Mouse (Mus musculus) forelimb bud, embryonic 11.5 days (tissue): ENCODE measurements around the gene Tbc1d1.
A peak's percentile ranks its signal among the peaks of the same experiment; 100 is the strongest.
"Not testable (repeated sequence)": the region's sequence is repeated elsewhere in the genome, so short reads cannot be mapped to it uniquely, and the experiment has no call there.

Experiments used
- DNase-seq: peaks from one replicate; pipeline ENCODE4 v3.0.0-alpha.2; 2012; ENCODE audit warnings: low read depth, low spot score

The Tbc1d1 gene

DNA sequence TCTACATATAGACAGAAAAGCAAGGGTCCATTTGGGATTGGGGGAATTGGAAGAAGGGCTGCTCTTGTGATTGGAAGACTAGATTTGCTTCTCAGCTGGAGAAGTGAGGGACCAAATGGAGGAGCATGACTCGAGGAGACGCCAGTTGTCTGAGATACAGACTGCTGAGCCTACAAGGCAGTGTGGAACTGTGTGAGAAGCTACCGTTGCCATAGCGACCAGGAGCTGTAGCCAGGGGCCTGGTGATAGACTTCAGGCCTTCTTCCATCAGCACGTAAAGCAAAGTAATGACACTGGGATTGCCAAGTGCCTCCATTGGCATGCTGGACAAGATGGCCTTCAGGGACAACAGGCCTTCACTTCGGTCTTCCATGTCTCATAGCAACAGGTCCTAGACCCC, 195.9 kb downstream of the Tbc1d1 start:
- no peak for DNase-seq

DNA sequence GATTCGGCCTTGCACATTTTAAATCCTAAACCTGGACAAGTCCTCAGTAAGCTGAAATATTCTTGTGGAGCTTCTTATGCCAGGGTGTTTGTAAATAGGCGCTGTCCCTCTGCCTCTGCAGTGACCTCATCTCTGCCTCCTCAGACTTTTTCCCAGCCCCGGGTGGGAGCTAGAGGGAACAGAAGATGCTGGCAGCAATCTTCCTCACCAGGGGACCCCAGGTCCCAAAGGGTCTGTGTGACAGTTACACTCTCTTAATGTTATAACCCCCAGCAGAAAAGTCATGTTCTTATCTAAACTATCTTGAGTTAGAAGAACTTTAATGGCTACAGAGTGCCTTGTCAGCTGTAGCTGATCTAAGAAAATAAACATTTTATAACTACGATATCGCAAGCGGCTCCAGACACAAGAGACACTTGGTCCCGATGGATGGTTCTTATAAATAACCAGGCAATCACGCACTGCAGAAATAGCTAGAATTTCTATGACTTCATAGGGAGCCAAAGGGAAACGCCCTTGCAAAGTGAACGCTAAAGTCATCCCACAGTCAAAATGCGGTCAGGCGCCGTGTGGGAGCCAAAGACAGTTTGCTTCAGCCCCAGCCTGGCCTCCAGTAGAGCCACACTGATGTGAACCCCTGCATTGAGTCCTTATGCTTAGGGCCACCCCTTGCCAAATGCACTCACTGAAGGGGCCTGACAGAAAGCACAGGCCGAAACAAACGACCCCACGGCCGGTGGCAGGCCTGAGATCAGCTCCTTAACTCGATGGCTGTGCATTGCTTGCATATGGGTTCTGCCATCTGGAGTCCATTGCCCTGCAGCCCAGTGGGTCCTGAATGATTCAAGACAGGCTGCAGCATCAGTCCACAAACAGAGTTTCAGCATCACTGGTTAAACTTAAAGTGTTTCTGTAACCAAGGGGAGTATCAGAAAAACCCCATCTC, 202.8 kb downstream of the Tbc1d1 start:
- DNase-seq = no peak

DNA sequence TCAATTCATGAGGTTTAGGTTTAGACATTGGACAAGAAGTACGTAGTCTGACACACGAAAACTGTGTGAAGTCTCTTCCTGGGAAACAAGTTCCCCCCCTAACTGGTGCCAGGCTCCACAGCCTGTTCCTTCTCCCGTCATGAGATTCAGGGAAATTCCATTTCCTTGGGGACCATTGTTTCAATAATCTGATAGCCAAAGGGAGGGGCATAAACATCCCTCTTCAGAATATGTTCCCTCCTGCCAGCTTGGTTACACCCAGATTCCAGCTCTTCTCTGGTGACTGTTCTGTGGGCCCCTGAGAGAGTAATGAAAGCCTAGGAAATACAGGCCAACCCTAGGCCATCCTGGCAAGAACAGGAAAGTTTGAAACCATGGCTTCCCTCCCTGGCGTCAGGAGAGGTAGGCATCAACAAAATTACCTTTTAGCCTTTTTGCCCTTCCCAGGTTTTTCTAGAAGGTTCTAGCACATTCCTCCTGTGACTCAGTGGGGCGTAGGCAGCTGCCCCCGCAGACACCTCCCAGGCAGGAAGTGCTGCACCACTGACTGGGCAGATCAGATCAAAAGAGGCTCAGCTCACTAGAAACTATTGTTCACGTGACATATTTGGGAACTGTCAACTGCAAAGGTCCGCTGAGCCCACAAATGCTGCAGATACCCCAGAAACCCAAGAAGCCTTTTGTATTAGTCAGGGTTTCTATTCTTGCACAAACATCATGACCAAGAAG, 204.2 kb downstream of the Tbc1d1 start:
- no peak for DNase-seq

DNA sequence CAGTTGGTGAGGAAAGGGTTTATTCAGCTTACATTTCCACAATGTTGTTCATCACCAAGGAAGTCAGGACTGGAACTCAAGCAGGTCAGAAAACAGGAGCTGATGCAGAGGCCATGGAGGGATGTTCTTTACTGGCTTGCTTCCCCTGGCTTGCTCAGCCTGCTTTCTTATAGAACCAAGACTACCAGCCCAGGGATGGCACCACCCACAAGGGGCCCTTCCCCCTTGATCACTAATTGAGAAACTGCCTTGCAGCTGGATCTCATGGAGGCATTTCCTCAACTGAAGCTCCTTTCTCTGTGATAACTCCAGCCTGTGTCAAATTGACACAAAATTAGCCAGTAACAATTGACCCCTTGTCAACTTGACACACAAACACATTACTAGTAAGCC, 204.8 kb downstream of the Tbc1d1 start:
- DNase-seq = not testable (repeated sequence)

DNA sequence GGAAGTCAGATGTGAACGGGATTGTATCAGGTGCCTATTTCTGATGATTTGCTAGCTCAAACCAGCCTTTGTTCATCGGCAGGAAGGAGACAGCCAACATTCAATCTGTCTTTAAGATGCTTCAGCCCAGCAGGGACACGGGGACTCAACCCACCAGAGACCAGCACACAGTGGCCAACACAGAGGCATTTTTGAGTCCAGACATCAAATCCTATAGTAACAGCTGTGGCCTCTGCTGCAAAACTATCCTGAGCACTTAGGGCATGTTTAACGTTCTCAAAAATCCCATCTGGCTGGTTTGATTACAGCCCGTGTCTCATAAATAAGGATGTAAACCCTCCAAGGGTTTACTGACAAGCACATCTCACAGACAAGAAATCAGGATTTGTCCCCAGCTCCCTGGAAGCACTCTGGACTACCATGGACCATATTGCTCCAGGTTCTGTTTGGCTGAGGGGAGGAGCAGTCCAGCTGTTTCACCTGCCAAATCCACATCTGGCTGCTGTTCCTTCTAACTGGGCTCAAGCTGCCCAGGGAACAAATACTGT, 207.8 kb downstream of the Tbc1d1 start:
- no peak for DNase-seq

DNA sequence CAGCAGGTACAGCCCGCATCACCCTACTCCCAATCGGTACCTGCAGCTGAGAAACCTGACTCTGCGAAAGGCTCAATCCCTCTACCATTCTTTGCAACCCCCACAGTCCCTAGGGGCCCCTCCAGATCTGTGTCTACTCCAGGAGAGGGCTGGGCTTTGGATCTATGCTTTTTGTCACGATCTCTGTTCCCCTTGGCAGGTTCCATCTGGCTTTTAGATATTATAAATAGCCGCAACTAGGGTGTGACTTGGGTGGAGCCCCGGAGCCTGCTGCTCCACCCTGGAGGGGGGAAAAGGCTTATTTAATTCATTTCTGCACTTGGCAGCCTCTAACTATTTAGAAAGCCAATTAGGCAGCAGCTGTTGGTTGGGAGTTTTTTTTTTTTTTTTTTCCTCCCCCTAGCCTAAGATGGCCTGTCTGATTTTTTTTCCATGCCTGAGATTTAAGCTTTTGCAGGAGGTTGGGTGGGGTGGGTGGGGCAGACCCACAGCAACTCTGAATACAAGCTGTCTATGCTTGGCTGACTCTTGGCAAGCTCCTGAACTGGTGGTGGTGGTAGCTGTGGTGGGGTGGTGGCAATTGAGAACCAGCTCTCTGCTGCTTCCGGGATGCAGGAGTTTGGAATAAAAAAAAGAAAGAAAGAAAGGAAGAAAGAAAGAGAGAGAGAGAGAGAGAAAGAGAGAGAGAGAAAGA, 208.5 kb downstream of the Tbc1d1 start:
- no peak for DNase-seq

DNA sequence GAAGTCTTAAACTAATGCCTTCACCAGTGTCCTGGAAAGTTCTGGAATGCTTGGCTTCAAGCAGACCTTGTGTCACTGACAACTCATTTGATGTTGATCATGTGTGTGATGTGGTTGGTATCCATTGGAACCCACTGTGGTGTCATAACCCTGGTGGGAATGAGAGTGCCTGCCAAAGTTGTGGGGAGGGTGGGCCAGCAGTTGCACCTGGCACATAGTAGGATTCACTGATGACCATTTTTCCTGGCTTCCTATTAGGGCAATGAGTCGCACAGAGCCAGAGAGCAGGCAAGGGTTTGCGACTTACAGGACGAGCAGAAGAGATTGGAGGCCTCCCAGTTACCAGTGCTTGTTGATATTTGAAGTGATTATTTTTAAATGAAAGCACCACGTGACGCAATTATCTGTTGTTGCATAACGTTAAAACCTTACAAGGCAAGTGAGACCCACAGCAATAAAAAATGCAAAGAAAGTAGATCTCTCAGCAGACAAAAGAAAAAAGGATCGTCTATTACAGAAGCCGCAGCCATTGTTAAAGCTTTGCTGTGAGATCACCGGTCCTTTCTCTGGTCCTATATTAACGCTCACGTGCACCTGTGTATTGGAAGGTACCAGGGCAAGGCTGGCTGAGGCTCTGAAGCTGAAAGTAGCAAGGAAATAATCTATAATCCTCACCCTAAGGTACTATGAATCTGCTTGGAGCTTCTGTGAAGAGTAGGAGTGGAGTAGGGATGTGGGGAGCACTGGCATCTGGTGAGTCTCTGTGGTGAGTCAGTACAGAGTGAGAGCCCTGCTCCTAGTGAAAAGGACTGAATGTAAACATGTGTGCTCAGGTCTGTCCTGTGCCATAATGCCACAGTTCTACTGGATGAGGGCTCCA, 209.3 kb downstream of the Tbc1d1 start:
- DNase-seq = no peak

DNA sequence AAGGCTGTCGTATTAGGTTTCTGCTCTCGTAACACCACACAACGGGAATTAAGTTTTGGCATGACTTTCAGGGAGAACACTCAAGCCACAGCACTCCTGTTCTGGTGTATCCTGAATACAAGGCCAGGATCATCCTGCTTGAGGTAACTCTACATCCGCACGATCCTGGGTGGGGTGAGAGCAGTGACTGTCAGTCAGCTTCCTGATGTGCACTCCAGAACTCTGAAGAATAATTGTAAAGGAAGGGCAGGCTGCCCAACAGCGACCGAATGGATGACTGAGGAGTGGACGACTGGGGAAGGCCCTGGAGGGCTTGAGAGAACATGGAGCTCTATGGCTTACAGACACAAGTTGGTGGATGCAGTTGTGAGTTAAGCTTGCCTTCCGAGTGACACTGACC, 210.0 kb downstream of the Tbc1d1 start:
- DNase-seq = no peak

DNA sequence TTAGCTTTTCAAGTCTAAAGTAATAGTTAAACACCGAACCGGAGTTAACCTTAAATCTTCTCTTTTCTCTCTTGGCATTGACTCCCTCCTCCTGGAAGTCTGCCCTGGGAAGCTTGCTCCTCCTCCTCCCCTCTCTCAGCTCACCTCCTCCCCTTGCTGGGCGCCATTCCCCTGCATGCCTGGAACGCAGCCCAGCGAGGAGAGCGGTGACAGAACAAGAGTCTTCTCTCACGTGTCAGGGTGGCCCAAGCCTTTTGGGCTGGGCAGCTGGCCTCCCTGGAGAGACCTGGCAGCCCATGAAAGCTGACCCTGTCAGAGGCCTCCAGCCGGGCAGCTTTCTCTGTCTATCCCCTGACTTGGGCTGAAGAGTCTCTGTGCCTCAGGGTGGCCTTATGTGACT, 211.3 kb downstream of the Tbc1d1 start:
- no peak for DNase-seq

DNA sequence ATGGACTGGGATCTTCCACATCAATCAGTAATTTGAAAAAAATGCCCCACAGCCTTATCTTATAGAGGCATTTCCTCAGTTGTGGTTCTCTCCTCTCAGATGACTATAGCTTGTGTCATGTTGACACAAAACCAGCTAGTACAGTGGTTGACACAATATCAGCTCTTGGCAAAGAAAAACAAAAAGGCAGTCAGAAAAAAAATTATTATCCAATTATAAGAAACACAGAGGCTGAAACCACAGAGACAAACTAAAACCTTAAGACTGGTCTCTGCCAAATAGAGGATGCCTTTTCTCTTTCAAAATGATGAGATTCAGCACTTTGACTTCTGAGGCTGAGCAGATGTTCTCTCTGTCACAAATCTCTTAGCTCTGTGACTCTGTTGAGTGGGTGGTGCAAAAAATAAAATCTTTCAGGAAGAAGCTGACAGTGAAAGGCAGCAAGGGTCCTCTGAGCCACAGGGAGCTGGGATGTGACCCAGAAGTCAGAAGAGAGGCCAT, 215.3 kb downstream of the Tbc1d1 start:
- DNase-seq = no peak

DNA sequence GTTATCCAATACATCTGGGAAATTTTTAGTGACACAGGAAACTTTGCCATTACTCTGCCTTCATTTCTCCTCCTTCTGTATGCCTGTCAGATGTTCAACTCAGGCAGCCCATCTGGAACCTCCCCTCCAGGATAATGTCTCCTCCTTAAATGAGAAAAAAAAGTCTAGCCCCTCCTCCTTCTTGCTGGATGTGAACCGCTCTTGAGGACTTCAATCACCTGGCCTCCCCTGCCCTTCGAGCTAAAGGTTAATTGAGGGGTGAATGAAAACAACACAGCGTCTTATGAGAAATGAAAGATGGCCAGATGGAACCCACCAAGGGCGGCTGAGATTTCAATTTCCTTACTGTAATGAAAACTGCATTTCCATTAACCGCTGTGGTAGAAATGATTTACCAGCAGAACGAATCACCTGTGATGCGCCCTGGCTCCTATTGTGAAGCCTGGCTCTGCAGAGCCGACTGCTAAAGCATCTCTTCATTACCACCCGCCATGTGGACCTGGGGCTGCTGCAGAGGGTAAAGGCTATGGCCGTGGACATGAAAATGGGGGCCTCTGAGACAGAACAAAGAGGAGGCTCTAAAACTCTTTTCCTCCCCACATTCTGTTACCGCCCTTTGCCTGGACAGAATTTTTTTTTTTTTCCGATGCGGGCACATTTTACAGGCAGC, 216.3 kb downstream of the Tbc1d1 start:
- peak; percentile 45 for DNase-seq

DNA sequence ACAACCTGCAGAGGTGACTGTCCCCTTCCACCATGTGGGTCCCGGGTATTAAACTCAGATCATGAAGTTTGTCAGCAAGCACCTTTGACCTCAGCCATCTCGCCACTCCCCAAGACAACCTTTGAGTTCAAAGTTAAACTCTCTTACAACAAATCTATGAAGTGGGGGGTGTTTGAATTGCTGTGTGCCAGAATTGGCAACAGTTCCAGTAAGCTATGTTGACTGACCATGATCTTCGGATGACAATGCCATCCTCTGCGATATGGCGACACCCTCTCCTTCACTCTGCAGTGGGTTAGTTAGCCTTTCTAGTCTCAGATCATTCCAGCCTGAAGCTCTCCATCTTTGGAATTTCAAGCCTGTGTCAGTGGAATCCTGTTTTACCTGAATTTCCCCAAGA, 217.6 kb downstream of the Tbc1d1 start:
- no peak for DNase-seq

DNA sequence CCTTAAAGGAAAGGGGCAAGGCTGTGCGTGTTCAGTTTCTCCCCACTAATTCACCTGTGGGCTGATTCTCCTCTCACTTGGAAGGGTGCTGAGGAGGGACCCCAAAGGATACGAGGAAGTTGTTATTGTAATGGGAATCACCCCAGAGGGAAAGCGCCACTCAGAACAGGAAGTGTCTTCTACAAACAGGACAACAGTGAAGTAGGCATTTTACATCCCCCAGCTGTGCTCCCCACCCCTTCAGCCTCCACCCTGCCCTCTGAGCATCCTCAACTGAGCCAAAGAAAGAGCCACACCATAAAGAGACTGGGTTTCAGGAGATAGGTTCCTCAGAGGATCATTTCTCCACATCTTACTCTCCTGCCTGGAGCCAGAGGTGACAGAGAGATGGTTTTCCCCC, 219.7 kb downstream of the Tbc1d1 start:
- DNase-seq = no peak

DNA sequence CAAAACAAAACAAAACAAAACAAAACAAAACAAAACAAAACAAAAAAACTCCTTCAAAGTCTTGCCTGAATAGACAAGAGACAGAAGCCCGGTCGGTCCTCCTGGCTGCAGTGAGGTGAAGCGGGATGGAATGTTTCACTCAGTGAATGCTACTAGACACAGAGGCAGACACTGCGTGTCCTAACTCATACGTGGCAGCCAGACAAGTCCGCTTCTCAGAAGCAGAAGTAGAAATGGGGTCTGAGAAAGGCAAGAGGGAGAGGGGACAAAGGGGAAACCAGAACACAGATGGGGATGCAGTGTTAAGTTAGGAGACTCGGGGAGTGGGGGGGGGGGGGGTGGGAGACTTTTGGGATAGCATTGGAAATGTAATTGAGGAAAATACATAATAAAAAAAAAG, 220.4 kb downstream of the Tbc1d1 start:
- no peak for DNase-seq

DNA sequence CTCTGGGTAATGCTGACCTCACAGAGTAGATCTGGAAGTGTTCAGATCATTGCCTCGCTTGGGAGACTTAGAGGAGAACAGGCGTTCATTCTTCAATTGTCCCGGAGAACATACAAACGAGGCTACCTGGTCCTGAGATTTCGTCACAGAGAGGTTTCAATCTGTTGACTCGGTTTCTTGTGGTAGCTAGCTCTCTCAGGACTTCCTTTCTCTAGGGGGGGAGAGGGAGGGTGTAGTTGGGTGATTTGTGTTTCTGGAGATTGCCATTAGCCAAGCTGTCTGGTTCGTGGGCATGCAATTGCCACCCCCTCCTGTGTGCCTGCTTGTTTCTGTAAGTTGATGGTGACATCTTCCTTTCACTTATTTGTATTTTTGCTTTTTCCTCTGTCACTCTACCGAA, 221.6 kb downstream of the Tbc1d1 start:
- no peak for DNase-seq

DNA sequence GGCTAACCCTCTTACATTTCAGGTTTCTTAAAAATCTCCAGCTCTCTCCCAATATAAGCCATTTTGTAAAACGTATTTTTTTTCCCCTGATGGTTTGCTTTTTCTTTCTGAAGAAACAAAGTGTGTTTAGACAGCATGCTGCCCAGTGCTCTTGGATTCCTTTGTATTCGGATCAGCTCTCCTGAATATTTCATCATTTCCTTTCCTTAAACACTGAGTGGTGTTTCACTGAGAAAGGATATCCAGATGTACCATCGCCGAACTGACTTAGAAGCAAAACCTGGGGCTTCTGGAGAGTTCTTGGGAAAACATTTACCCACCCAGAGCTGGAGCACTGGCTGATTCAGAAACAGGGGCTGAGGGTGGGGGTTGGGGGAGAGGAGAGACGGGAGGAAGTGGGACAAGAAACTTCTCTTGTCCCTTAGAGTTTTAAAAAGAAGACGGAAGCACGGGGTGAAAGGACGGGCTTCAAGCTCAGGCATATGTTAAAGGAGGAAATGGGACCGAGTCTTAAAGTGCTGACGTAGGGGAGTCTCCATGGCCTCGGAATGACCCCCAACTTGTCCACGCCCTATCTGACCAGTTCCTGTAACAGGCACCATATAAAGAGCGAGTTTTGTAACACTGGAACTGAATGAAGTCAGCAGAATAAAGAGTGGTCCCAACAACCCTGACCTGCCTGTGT, 222.6 kb downstream of the Tbc1d1 start:
- no peak for DNase-seq

DNA sequence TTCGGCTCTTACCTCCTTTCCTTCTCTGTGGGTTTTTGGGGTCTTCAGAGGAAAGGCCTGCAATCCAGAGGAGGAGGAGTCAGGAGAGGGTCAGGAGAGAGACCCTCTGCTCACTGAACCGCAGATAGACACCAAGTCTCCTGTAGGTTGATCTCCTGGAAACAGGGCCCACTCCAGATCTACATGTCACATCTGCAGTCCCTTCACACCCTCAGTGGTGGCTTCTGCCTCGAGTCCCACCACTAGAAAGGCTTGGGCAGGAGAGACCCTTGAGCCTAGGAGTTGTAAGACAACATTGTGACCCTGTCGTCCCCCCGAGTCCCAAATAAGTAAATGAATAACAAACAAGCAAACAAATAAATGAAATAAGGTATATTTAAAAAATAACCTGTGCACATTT, 223.7 kb downstream of the Tbc1d1 start:
- DNase-seq = no peak

DNA sequence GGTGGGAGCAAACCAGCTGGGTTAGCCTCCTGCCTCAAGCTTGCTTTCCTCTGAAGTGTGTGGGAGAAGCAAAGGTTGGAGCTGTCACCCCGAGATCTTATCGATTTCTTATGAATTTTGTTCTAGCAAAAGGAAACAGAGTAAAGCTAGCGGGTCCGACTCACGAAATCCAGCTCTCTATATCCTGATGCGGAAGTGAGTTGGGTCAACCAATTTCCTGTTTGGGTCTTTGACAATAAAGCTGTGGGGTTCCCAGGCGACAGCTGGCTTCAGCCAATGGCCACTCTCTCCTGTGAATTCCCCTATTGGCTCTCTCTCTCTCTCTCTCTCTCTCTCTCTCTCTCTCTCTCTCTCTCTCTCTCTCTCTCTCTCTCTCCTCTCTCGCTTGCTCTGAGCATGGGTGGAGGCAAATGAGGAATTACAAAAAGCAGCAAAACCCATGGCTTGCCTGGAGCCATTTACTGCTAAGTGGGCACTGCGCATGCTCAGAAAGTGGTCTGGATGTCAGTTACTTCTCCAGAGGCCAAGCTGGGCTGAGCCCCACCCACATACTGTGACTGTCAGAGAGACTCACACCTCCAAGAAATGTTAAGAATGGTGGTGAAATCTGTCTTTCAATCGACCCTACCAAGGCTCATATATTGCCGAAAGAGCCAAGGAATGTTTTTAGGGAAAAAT, 224.7 kb downstream of the Tbc1d1 start:
- DNase-seq = peak; percentile 62

DNA sequence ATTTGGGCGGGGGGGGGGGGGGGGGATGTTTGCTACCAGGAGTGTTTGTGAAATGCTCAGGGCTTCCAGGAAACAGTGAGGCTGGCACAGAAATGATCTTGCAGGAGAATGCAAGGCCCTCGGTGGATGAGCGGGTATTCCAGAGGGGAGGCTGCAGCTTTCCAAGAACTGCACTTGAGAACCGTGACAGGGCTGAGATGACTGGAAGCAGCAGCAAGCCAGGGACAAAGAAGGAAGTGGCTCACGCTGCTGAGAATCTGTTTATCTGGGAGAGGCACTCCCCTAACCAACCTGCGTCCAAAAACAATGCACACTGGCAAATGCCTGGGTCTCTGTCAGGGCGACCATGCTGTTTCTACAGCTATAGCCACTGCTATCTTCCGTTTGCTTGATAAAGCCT, 225.4 kb downstream of the Tbc1d1 start:
- no peak for DNase-seq
